Mouse (Mus musculus): Measurements from ENCODE around the gene Vmn1r28. TPM values are rescaled to one million over a fixed set of nuclear protein-coding genes. Genes with fewer than 3 reads are reported as not detected.
"Not testable (repeated sequence)": the region's sequence is repeated elsewhere in the genome, so short reads cannot be mapped to it uniquely, and the experiment has no call there.

Vmn1r28 gene
- not detected for polyA plus RNA-seq (2012; fragmentation: generic; extraction: Trizol)

GRCm38 (mm10) chr6:58261737-58262136 is at the start of gene Vmn1r28:
Gene Vmn1r28, plus strand, starts transcription at chr6:58262037.
- TF ChIP-seq REST (IDR thresholded peaks at IDR 0.05; ENCODE audit: insufficient read depth, insufficient read length): no peak
- no peak for TF ChIP-seq CEBPB (IDR thresholded peaks at IDR 0.05; ENCODE audit: insufficient read depth, poor library complexity, severe bottlenecking)
- TF ChIP-seq POLR2AphosphoS2 (IDR thresholded peaks at IDR 0.05; ENCODE audit: insufficient read length, low read depth): no peak
- TF ChIP-seq MYOD1 (IDR thresholded peaks at IDR 0.05; ENCODE audit: control insufficient read depth in 1 of 3, insufficient read length in 2 of 3, low read depth in 2 of 3): no peak
- TF ChIP-seq SRF (IDR thresholded peaks at IDR 0.05; ENCODE audit: control insufficient read depth, insufficient read length, low read depth): no peak
- TF ChIP-seq MYOG (IDR thresholded peaks at IDR 0.05; ENCODE audit: control insufficient read depth in 1 of 3, insufficient read depth in 1 of 3, insufficient read length in 2 of 3, low read depth in 2 of 3): no peak
- no peak for TF ChIP-seq TCF3 (IDR thresholded peaks at IDR 0.05; ENCODE audit: insufficient read length, low read depth)
- TF ChIP-seq POLR2A (IDR thresholded peaks at IDR 0.05; ENCODE audit: insufficient read length, low read depth): no peak
- no peak for TF ChIP-seq E2F4 (IDR thresholded peaks at IDR 0.05; ENCODE audit: insufficient read depth)
- TF ChIP-seq MAX (IDR thresholded peaks at IDR 0.05; ENCODE audit: low read depth): no peak
- no peak for TF ChIP-seq USF1 (IDR thresholded peaks at IDR 0.05; ENCODE audit: low read depth)
- TF ChIP-seq TCF12 (IDR thresholded peaks at IDR 0.05; ENCODE audit: insufficient read depth, poor library complexity, severe bottlenecking): no peak
- Histone ChIP-seq H3K4me3 (no peak within 1 kb of the TSS), H3ac (ENCODE audit: control insufficient read depth, insufficient read length) (no peak within 1 kb of the TSS), H3K36me3 (ENCODE audit: control insufficient read depth, insufficient read depth) (no peaks in the 10 kb centered on the region), H3K27me3 (ENCODE audit: control insufficient read depth, insufficient read depth, insufficient read length) (no peaks in the 10 kb centered on the region), H3K4me2 (ENCODE audit: low read depth) (no peak within 1 kb of the TSS), H3K79me2 (ENCODE audit: control insufficient read depth, insufficient read depth) (no peaks in the 10 kb centered on the region)

- Histone ChIP-seq H3ac (ENCODE audit: control insufficient read depth, insufficient read length) (no peak overlapping the region), H3K27me3 (ENCODE audit: control insufficient read depth, insufficient read depth, insufficient read length) (no peaks in the 10 kb centered on the region), H3K36me3 (ENCODE audit: control insufficient read depth, insufficient read depth) (no peaks in the 10 kb centered on the region), H3K4me2 (ENCODE audit: low read depth) (no peak overlapping the region), H3K4me3 (no peak overlapping the region), H3K79me2 (ENCODE audit: control insufficient read depth, insufficient read depth) (no peaks in the 10 kb centered on the region)
- TF ChIP-seq SRF (IDR thresholded peaks at IDR 0.05; ENCODE audit: control insufficient read depth, insufficient read length, low read depth) (no peak), USF1 (IDR thresholded peaks at IDR 0.05; ENCODE audit: low read depth) (no peak), E2F4 (IDR thresholded peaks at IDR 0.05; ENCODE audit: insufficient read depth) (no peak), MAX (IDR thresholded peaks at IDR 0.05; ENCODE audit: low read depth) (no peak), POLR2A (IDR thresholded peaks at IDR 0.05; ENCODE audit: insufficient read length, low read depth) (no peak), POLR2AphosphoS2 (IDR thresholded peaks at IDR 0.05; ENCODE audit: insufficient read length, low read depth) (no peak), MYOG (IDR thresholded peaks at IDR 0.05; ENCODE audit: control insufficient read depth in 1 of 3, insufficient read depth in 1 of 3, insufficient read length in 2 of 3, low read depth in 2 of 3) (no peak), CEBPB (IDR thresholded peaks at IDR 0.05; ENCODE audit: insufficient read depth, poor library complexity, severe bottlenecking) (no peak), TCF12 (IDR thresholded peaks at IDR 0.05; ENCODE audit: insufficient read depth, poor library complexity, severe bottlenecking) (no peak), TCF3 (IDR thresholded peaks at IDR 0.05; ENCODE audit: insufficient read length, low read depth) (no peak), MYOD1 (IDR thresholded peaks at IDR 0.05; ENCODE audit: control insufficient read depth in 1 of 3, insufficient read length in 2 of 3, low read depth in 2 of 3) (no peak), REST (IDR thresholded peaks at IDR 0.05; ENCODE audit: insufficient read depth, insufficient read length) (no peak)
Observed at GRCm38 (mm10) chr6:58216119-58216518, 45.7 kb upstream of the Vmn1r28 start.

GRCm38 (mm10) chr6:58218721-58219120 is 43.1 kb upstream of the Vmn1r28 start, which contains the start of gene Vmn1r27:
Gene Vmn1r27, minus strand, starts transcription at chr6:58218821.
- Histone ChIP-seq H3K4me3 (no peak within 1 kb of the TSS), H3K27me3 (ENCODE audit: control insufficient read depth, insufficient read depth, insufficient read length) (no peaks in the 10 kb centered on the region), H3K4me2 (ENCODE audit: low read depth) (no peak within 1 kb of the TSS), H3K79me2 (ENCODE audit: control insufficient read depth, insufficient read depth) (no peaks in the 10 kb centered on the region), H3K36me3 (ENCODE audit: control insufficient read depth, insufficient read depth) (no peaks in the 10 kb centered on the region), H3ac (ENCODE audit: control insufficient read depth, insufficient read length) (no peak within 1 kb of the TSS)
- TF ChIP-seq TCF12 (IDR thresholded peaks at IDR 0.05; ENCODE audit: insufficient read depth, poor library complexity, severe bottlenecking) (no peak), MAX (IDR thresholded peaks at IDR 0.05; ENCODE audit: low read depth) (no peak), E2F4 (IDR thresholded peaks at IDR 0.05; ENCODE audit: insufficient read depth) (no peak), TCF3 (IDR thresholded peaks at IDR 0.05; ENCODE audit: insufficient read length, low read depth) (no peak), USF1 (IDR thresholded peaks at IDR 0.05; ENCODE audit: low read depth) (no peak), MYOG (IDR thresholded peaks at IDR 0.05; ENCODE audit: control insufficient read depth in 1 of 3, insufficient read depth in 1 of 3, insufficient read length in 2 of 3, low read depth in 2 of 3) (no peak), REST (IDR thresholded peaks at IDR 0.05; ENCODE audit: insufficient read depth, insufficient read length) (no peak)

- not testable (repeated sequence) for H3K36me3 ChIP-seq (ENCODE audit: control insufficient read depth, insufficient read depth); H3ac ChIP-seq (ENCODE audit: control insufficient read depth, insufficient read length); H3K79me2 ChIP-seq (ENCODE audit: control insufficient read depth, insufficient read depth); H3K4me3 ChIP-seq; H3K27me3 ChIP-seq (ENCODE audit: control insufficient read depth, insufficient read depth, insufficient read length); H3K4me2 ChIP-seq (ENCODE audit: low read depth)
Observed at GRCm38 (mm10) chr6:58279661-58280060, 17.8 kb downstream of the Vmn1r28 start.

- no peaks in the 10 kb centered on the region for H3K27me3 ChIP-seq (ENCODE audit: control insufficient read depth, insufficient read depth, insufficient read length)
- no peak overlapping the region for H3K4me3 ChIP-seq
- no peaks in the 10 kb centered on the region for H3K36me3 ChIP-seq (ENCODE audit: control insufficient read depth, insufficient read depth)
- H3K79me2 ChIP-seq (ENCODE audit: control insufficient read depth, insufficient read depth): no peaks in the 10 kb centered on the region
- TF ChIP-seq POLR2AphosphoS2 (IDR thresholded peaks at IDR 0.05; ENCODE audit: insufficient read length, low read depth) (no peak), SRF (IDR thresholded peaks at IDR 0.05; ENCODE audit: control insufficient read depth, insufficient read length, low read depth) (no peak), POLR2A (IDR thresholded peaks at IDR 0.05; ENCODE audit: insufficient read length, low read depth) (no peak), REST (IDR thresholded peaks at IDR 0.05; ENCODE audit: insufficient read depth, insufficient read length) (no peak), MYOG (IDR thresholded peaks at IDR 0.05; ENCODE audit: control insufficient read depth in 1 of 3, insufficient read depth in 1 of 3, insufficient read length in 2 of 3, low read depth in 2 of 3) (no peak), MAX (IDR thresholded peaks at IDR 0.05; ENCODE audit: low read depth) (no peak), TCF12 (IDR thresholded peaks at IDR 0.05; ENCODE audit: insufficient read depth, poor library complexity, severe bottlenecking) (no peak), TCF3 (IDR thresholded peaks at IDR 0.05; ENCODE audit: insufficient read length, low read depth) (no peak), E2F4 (IDR thresholded peaks at IDR 0.05; ENCODE audit: insufficient read depth) (no peak), MYOD1 (IDR thresholded peaks at IDR 0.05; ENCODE audit: control insufficient read depth in 1 of 3, insufficient read length in 2 of 3, low read depth in 2 of 3) (no peak), CEBPB (IDR thresholded peaks at IDR 0.05; ENCODE audit: insufficient read depth, poor library complexity, severe bottlenecking) (no peak), USF1 (IDR thresholded peaks at IDR 0.05; ENCODE audit: low read depth) (no peak)
- H3K4me2 ChIP-seq (ENCODE audit: low read depth): no peak overlapping the region
- H3ac ChIP-seq (ENCODE audit: control insufficient read depth, insufficient read length): no peak overlapping the region
Observed at GRCm38 (mm10) chr6:58292201-58292600, 30.4 kb downstream of the Vmn1r28 start.

GRCm38 (mm10) chr6:58298511-58298910 is 36.7 kb downstream of the Vmn1r28 start:
- not testable (repeated sequence) for H3K4me2 ChIP-seq (ENCODE audit: low read depth); H3K79me2 ChIP-seq (ENCODE audit: control insufficient read depth, insufficient read depth); H3K36me3 ChIP-seq (ENCODE audit: control insufficient read depth, insufficient read depth); H3K4me3 ChIP-seq; H3ac ChIP-seq (ENCODE audit: control insufficient read depth, insufficient read length); H3K27me3 ChIP-seq (ENCODE audit: control insufficient read depth, insufficient read depth, insufficient read length)

Data from myocyte (in vitro differentiated cells).